Mouse (Mus musculus) adrenal gland, adult 2 months (tissue): Measurements from ENCODE around the gene Relch. TPM values are rescaled to one million over a fixed set of nuclear protein-coding genes. Genes with fewer than 3 reads are reported as not detected.
"Not testable (repeated sequence)": the region's sequence is repeated elsewhere in the genome, so short reads cannot be mapped to it uniquely, and the experiment has no call there.

Experiments used
- DNase-seq: peaks from one replicate; pipeline ENCODE4 v3.0.0; 2021
- long read RNA-seq: library from polyadenylated mRNA; stranded (forward); transcript quantifications from one replicate; pipeline ENCODE4 v2.0.0, GENCODE M21; 2021
- polyA plus RNA-seq: library from polyadenylated mRNA; depleted of rRNA; stranded (reverse); fragments of >200 nt; gene quantifications from 2 replicates; pipeline ENCODE4 v1.2.3, GENCODE M21; 2012; rRNA removed
- total RNA-seq, 2 experiments: library from RNA; stranded (reverse); gene quantifications; 2 replicates each; pipeline ENCODE4 v1.2.3; 2021

Gene Relch
- 10 to 100 TPM; 29.1 to 32.8 TPM for total RNA-seq
- 35.0 and 37.9 TPM in 2 replicates for polyA plus RNA-seq
- long read RNA-seq, full-length matches to known transcripts: 2 of 6 reads
- long read RNA-seq, partial matches to known transcripts: 2 of 6 reads
- long read RNA-seq, other reads (novel, unspliced or antisense): 2 of 6 reads

DNA sequence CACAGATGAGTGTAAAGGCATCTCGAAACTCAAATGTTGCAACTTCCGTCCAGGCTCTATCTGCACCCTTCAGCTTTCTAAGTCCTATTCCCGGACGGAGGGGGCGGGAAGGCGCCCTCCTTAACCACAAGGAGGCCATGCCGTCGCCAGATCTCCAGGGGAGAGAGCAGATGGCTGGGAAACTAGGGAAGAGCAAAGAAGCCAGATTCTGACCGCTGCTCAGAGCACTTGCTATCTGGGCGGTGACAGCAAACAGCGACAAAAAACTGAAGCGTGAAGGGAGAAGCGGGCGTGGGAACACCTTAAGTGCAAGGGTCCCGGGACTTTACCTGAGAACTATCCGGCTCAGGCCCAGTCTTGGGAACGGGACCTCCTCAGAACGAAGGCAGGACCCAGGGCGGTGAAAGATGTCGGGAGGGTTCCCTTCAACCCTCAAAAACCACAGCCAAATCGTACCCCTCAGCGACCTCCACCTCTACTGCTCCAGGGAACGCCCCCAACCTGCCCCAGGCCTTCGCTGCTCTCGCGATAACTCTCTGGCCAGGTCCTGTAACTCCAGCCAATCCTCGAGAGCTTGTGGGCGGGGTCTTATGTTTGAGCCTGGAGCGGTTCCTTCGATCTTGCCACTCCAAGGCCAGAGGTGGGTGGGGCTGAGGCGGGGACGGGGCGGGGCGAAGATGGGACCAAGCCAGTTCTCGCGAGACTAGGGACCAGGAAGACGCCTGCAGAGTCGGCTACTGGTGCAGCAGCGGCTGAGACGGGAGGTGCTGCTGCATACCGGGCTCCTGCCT lies at the start of gene Relch, which contains the start of gene Pign:
Relch (plus strand) TSS at position 691 of the 791 bp plus-strand sequence.
Pign (minus strand) TSS at position 507 of the 791 bp plus-strand sequence.
- peak; percentile 99 for DNase-seq

DNA sequence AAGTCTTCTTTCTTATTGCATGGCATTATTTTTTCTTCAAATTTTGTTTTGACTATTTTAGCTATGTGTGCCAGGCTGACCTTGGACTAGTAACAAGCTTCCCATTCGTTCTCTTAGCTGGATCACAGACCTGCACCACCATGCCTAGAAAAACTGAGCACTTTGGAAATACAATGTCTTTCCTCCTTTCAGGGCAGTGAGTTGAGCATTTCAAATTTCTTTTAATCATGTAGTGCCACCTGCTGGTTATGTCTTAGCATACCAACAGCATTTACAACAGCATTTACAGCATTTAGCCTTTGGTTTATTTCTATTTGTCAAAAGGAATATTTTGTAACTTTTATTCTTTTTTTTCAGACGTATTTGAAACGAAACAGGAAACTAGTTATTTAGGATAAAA lies 33.2 kb upstream of the Relch start:
- no peak for DNase-seq

DNA sequence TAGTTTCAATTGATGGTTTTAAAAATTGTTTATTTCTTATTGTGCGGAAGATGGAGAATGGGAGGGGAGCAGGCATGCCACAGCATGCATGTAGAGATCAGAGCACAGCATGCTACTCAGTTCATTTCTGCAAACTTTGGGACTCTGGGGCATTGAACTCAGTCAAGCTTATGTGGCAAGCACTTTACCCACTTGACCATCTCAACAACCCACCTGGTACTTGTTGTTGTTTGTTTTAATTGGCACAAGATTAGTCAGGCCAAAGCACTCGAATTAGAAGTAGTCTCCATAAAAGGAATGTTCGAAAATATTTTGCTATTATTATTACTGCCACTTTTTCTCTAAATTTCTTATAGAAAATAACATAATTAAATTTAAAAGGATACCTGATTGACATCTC lies 19.6 kb upstream of the Relch start:
- DNase-seq: no peak

DNA sequence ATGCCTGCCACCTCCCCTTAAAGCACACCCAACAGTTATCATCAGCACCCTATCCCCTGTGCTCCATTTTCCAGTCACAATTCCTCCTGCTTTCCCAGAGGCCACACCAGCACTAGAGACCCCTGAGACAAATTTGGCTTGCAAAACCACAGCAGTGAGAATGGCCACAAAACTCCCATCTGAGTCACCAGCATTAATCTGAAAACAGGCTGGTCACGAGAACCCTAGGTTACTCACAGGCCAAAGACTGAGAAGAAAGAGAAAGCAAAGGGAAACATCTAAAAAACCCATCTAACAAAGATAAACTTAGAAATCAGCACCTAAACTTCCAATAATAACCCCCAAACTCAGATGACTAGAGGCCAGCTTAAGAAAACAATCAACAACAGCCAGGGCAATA lies 13.0 kb upstream of the Relch start:
- DNase-seq: no peak

DNA sequence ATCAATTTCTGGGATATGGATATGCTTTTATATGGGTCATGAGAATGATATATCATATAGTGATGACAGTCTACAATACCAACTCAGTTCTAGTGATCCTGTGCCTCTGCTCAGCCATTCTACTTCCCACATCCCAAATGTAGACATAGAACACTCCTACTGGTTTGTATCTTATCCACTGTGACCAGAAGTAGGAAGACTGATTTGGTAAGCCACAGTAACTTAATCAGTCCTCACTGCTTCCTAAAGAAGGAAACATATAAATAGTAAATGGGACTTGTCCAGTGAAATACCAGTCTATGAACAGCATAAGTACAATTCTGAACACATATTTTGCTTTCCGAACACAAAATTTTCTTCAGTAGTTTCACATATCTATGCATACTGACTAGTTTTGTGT lies 9.7 kb upstream of the Relch start:
- DNase-seq: no peak

DNA sequence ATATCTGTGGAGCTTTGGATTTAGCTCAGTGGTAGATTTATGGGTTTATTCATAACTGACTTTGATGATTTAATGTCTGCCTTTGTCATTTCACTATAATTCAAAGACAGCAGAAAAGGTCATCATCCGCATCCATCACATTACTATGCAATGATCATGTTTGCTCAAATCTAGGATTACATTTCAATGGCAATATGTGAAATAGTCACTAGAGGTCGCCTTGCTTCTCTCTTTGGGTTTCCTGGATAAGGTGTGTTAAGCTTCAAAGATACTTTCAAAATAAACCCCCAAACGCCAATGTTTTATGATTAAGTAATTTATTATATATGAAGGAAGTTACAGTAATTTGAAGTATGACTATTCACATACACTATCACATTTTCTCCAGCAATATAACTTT lies 3.6 kb upstream of the Relch start:
- peak; percentile 43 for DNase-seq

DNA sequence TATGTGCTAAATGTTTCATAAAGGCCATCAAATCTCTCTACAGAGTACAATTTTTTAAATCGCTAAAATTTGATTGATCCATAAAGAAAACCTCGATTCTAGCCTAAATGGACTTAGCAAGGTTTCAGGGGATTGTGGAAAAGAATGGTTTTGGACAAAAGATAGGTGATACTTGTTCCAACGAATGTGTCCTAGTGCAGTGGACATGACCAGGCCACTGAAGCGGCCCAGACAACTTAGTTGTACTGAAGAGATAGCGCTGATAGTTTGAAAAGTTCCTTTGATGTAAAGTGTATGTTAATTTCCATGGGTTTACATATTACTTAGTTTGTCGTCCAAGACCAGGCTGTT lies 866 bp upstream of the Relch start:
- DNase-seq: no peak

DNA sequence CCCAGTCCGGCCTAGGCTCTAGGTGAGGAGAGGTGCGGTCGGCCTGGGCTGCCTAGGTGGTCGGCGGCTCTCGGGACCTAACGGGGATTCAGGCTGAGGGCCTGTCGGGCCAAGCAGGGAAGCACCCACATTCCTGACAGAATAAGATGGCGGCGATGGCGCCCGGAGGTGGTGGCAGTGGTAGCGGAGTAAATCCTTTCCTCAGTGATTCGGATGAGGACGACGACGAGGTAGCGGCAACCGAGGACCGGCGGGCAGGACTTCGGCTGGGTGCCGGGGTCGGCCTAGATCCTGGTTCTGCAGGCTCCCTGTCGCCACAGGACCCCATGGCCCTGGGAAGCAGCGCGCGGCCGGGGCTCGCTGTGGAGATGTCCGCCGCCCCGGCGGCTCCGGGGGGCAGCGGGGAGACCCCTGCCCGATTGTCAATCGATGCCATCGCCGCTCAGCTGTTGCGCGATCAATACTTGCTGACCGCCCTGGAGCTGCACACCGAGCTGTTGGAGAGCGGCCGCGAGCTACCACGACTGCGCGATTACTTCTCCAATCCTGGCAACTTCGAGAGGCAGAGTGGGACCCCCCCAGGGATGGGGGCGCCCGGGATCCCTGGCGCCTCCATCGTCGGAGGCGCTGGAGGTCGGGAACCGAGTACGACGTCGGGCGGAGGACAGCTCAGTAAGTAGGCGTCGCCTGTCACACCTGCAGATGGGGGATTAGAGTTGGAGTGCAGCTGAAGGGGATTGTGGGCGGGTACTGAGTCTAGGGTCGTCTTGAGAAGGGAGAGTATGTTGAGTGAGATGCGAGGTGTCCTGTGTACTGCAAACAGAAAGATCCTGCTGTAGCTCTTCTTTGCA lies 526 bp downstream of the Relch start:
- no peak for DNase-seq

DNA sequence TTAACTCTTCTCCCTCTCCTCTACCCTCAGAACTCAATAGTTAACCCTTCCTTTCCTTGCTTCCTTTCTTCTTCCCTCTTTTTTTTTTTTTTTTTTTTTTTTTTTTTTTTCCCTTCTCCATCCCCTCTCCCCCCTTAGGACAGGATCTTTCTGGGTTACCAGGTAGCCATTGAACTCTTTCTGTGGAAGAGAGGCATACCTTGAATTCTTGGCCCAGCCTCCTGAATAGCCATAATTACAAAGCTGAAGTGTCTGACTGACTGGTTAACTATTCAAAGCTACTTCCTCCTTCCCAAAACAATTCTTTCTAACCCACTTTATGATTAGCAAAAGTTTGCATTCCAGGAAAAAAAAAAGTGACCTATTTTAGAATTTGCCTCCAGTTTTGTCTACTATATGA lies 6.0 kb downstream of the Relch start:
- no peak for DNase-seq

DNA sequence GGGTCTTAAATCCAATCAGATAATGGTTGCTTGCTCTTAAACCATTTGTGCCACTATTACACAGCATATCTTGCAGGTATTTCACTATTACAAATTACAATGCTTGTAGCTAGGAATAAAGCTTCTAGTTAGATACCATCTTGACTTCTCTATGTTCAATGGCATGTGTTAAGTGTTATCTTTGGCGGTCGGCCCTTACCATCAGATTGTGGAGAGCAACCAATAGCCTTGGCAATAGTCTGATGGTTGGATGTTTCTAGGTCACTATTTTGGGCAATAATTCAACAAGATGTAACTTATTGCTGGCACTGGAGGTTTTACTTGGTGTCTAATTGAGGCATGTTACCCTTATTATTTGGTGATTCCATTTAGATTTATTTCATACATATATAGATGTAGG lies 11.1 kb downstream of the Relch start:
- peak; percentile 37 for DNase-seq

DNA sequence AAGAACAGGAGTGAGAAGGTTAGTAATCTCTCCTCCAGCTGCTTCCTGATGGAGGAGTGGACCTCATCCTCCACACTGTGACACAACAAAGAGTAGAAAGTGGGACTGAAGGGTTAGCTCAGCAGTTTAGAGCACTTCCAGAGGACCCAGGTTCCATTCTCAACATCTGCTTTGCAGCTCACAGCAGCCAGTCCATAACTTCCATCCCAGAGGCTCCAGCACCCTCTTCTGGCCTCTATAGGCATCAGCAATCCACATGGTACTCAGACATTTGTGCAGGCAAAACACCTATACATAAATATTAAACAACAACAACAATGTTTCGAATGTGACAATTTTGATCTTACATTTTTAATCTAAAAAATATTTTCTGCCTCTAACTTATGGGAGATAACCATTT lies 16.9 kb downstream of the Relch start:
- peak; percentile 29 for DNase-seq

DNA sequence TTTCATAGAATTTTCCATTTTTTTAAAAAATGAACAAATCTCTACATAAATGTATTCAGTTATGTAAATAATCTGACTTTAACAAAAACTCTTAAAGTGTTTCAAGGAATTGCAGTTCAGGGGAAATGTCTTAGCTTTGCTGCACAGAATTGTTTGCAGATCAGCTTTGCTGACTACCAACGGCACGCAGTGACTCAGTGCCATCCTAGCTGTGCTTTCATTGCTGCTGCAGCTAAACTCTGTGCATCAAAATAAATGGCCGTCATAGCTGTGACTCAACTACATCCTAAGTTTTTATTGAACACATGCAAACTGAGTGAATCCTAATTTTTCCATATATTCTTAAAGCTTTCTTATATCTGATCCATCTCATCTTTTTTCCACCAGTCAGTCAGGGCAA lies 21.8 kb downstream of the Relch start:
- no peak for DNase-seq

DNA sequence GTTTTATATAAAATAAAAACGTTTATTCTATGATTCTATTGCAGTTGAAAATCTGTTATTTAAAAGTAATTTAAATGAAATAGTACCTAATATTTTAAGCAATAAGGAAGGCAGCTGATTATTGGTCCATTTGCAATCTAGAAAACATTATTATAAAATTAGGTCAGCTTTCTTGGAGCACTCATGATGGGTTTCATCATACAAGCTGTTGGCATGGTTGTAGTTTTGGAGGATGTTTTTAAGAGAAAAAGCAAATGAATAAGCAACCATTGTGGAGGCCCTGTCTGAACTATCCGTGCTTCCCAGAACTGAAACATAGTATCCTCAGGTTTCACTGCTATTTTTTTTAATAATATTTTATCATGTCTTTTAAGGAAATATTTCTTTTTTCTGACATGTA lies 31.9 kb downstream of the Relch start:
- no peak for DNase-seq

DNA sequence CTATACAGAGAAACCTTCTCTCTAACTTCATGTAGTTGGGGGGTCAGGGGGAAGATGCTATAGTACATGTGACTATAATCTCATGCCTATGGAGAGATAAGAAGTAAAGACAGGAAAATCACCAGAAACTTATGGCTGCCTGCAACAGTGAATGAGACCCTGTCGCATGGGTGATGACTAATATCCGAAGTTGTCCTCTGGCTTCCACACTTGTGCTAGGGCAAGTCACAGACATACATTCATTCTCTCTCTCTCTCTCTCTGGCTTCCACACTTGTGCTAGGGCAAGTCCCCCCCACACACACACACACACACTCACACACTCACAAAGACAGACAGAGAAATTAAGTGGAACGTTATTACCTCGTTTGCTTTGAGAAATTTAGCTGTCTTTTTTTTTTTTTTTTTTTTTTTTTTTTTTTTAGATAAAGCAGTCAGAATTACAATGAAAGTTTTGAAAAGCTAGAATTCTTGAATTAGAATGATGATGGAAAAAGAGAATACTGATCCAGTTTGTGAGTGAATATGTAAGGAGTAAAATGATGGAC lies 37.4 kb downstream of the Relch start:
- DNase-seq: no peak

DNA sequence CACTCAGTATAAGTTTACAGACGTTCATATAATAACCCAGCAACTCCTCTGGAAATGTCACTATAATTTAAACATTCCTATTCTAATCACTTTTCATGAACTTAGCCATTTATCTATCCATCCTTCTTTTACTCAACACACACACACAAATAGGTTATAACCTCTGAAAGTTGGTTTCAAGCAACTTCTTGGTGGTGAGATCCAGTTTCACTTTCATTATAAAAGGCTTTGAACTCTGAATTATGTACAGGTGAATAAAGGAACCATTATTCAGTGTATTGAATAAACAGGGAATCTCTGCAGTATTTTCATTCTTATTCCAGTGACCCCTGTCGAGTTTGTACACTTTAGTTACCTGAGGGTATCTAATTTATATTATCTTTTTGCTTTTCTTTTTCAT lies 45.8 kb downstream of the Relch start:
- DNase-seq: no peak

DNA sequence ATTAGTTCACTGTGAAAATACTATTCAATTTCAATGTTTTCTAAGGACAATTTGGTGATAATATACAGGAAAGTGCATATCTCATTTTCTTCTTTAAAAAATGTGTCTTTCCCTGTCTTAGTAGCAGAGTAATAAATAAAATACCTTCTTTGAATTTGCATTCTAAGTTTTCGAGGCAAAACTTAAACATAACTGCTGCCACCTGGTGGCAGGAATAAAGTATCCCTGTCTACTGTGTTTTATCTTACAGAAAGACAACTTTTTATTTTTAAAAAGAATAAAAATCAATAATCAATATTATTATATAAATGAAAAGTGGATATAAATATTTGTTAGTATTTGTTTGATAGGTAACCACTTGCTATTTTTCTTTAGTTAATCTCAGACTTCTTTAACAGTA lies 47.6 kb downstream of the Relch start:
- no peak for DNase-seq

DNA sequence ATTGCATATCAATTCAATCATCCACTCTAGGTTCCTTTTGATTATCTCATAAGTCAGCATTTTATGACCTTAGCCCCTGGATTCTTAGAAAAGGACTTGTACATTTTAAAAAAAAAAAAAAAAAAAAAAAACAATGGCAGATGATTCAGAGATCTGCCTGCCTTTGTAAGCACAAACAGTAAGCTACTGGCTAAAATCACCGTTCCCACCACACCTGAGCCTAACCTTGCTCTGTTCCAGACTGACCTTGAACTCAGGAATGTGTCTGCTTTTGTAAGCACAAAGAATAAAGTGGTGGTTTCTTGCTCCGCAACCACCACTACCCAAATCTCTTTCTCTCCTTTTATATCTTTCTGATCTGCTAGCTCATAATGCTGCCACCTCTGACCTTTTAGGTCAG lies 49.2 kb downstream of the Relch start:
- no peak for DNase-seq

DNA sequence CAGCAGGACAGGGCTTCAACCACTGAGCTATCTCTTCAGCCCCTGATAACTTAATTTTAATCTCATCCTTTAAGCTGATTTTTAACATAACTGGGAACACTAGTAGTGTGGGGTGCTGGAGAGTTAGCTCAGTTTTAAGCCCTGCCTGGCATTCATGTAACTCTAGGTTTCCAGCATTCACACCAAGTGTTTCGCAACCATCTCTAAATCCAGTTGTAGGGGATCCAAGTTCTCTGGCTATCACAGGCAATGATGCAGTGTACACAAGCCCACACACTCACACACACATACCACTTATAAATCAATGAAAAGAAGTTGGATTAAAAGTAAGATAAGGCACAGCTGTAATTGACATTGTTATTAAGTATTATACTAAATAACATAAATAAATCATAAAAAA lies 54.7 kb downstream of the Relch start:
- no peak for DNase-seq

DNA sequence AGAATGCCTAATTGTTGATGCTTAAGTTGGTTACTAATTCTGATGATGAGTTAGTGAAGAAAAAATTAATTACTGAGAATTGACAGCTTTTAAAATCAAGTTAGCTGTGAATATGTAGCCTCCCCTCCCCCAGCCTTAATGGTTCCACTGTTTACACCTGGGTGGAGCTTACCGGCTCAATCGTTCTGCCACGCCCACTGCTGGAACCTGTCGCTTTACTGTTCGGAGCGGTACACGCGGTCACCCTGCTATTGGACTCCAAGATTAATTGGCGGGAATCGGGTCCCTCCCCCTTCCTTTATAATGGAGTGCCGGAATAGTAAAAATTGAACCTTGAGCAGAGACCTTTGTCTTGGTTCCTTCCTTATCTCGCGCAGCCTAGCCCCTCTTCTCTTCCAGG lies 65.6 kb downstream of the Relch start:
- DNase-seq: not testable (repeated sequence)

DNA sequence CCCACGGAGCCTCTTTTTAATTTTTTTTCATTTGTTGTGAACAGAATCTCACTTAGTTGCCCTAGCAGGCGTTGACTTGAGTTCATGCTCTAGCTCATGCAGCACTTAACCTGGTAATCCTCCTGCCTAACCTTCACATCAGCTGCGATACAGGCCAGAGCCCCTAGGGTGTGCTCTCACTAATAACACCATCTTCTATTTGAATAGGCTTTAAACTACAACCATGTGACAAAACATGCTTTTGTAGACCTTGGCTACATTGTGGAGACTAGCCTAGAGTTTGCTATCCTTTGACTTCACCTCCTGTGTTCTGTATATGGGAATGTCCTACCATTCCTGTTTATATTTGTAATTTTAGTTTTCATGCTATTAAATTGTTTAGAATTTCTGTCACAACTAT lies 71.7 kb downstream of the Relch start:
- no peak for DNase-seq

DNA sequence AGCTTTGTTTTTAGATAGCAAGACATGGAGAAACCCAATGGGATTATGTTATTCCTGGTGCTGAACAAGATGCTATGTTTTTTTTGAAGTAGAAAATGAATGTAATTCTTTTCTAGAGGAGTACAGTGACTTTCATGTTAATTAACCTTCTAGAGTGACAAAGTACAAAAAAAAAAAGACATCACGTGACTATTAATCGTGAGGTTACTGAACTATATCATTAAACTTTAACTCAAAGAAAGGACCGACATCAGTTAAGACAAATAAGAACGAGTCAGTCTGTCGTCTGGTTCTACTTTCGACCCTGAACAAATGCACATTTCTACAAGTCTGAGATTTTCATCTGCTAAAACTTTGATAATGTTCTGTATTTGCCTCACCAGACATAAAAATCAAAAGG lies 74.7 kb downstream of the Relch start:
- no peak for DNase-seq

DNA sequence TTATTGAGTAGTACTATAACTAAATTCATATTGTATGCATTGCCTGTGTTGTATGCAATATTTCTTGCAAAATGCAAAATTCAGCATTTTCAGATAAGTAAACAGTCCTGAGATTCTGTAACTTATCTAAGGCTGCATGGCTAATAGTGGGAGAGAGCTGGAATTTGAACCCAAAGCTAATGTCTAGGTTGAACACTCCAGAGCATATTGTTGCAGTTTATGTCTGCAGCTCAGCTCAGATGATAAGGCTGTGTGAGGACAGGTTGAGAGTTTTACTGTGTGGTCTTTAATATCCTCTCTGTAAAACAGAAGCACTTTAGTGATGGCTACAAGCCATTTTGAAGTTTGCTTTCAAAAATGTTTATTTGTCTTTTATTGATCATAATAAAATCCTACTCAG lies 75.8 kb downstream of the Relch start:
- no peak for DNase-seq

DNA sequence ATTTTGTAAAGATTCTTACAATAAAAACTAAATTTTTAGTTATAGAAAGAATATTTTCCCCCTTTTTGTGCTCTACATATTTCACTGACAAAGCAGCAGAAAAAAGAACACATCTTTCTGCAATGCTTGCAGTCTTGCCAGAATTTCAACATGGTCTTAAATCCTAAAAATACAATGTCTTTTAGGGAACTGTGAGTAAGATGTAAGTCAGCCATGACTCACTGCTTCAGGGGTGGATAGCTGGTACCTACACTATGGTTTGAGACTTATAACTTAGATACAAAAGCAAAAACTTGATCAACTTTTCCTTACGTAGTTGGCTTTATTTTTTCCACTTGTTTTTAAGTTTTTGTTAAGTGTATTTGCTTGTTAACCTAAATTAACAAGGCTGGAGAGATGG lies 78.8 kb downstream of the Relch start:
- peak; percentile 27 for DNase-seq
